Mouse (Mus musculus): ENCODE results near the gene 1700013F07Rik. TPM values are rescaled to one million over a fixed set of nuclear protein-coding genes. Genes with fewer than 3 reads are reported as not detected.
"Not testable (repeated sequence)": the region's sequence is repeated elsewhere in the genome, so short reads cannot be mapped to it uniquely, and the experiment has no call there.

The 1700013F07Rik gene
- polyA plus RNA-seq, 2 experiments = not detected

DNA sequence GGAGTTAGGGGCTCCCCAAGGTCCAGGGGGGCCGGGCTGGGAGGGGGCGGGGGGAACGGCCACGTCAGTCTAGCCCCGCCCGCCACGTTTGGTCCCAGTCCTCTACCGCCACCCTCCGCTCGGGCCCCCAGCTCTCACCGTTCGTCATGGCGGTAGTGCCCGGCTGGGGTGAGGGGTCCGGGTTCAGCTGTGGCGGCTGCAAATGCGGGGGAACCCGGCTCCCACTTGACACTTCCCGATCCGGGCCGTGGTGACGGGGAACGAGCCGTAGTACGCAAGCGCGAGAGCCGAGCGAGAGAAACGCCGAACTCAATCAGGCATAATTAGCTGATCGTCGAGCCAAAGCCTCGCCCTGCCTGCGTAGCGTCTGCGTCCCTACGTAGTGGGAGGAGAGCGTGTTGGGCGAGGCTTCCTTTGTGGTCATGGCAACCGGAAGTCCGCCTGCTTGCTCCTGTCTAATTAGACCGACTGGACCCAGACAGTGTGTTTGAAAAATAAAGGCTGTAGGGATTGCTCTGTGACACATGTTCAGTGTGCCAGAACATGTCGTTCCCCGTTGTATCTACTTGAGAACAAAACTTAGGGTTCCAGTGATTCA lies 28.3 kb downstream of the 1700013F07Rik start, which contains the start of gene Tmem167b:
Tmem167b (minus strand) TSS at position 334 of the 598 bp plus-strand sequence.
- TF ChIP-seq CTCF (IDR thresholded peaks at IDR 0.05; ENCODE audit: low read depth) (no peak; the same call in 1 of the 2 replicates), EP300 (IDR thresholded peaks at IDR 0.05; ENCODE audit: low read depth) (no peak)
- peaks cover 23 to 24% of the 10 kb centered on the region in 2 experiments for H3K4me1 ChIP-seq (replicated peaks; ENCODE audit: control insufficient read depth in 2 of 2, insufficient read depth in 2 of 2, low read length in 1 of 2)

DNA sequence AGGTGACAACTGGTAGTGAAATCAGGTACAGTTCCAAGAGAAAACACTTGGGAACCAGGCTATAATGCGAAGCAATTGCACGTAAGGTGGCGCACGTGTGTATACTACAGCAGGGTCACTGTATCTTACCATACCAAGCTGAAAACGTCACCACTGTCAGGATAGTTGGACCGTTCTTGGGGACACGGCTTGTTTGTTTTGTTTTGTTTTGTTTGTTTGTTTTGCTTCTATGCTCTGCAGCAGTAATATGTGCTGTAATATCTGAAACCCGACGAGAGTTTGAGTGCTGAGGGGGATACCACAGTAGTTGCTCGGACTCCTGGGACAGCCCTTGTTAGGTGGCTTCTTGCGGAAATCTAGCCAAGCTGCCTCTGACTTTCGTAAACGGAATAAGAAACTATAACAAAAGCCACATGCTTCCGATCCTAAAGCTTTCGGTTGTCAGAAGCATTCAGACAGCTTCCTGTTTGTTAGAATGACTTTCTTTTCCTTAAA lies 28.9 kb downstream of the 1700013F07Rik start:
- H3K27ac ChIP-seq = peak overlapping the region; percentile 96
- H3K36me3 ChIP-seq (replicated peaks; ENCODE audit: control insufficient read depth, insufficient read depth, low read depth) = peaks cover 7% of the 10 kb centered on the region
- no peaks in the 10 kb centered on the region for H3K9me3 ChIP-seq (ENCODE audit: control insufficient read depth, low read length)
- TF ChIP-seq EP300 (IDR thresholded peaks at IDR 0.05; ENCODE audit: low read depth) = no peak
- TF ChIP-seq CTCF (IDR thresholded peaks at IDR 0.05; ENCODE audit: low read depth) = peak; percentile 24; the same call in 1 of the 2 replicates
- H3K4me2 ChIP-seq (ENCODE audit: low read depth) = peak overlapping the region; percentile 99
- WGBS (ENCODE audit: insufficient replicate concordance) = under 1% methylated on average over 15 of the region's 15 CpGs
- peak; percentile 66 for ATAC-seq (ENCODE audit: insufficient read depth)
- peak overlapping the region; percentile 59 to 97 for H3K4me3 ChIP-seq (ENCODE audit: insufficient read depth in 1 of 2, low read depth in 2 of 2, low read length in 2 of 2)
- peak in 1 of 3 experiments; percentile 49 for DNase-seq (ENCODE audit: low read depth in 3 of 3, low spot score in 3 of 3)
- peak overlapping the region; percentile 72 for H3K9ac ChIP-seq (replicated peaks)
- no peaks in the 10 kb centered on the region for H3K27me3 ChIP-seq (ENCODE audit: control insufficient read depth, insufficient read depth, low read length)
- H3K4me1 ChIP-seq (replicated peaks; ENCODE audit: control insufficient read depth in 2 of 2, insufficient read depth in 2 of 2, low read length in 1 of 2) = peaks cover 22 to 23% of the 10 kb centered on the region in 2 experiments

More for the DNA sequence above, 28.3 kb downstream of the 1700013F07Rik start, which contains the start of gene Tmem167b:
- peaks cover 9% of the 10 kb centered on the region for H3K36me3 ChIP-seq (replicated peaks; ENCODE audit: control insufficient read depth, insufficient read depth, low read depth)
- H3K4me3 ChIP-seq (ENCODE audit: insufficient read depth in 1 of 2, low read depth in 2 of 2, low read length in 2 of 2) = peak within 1 kb of the TSS; percentile 92 to 97
- peak within 1 kb of the TSS; percentile 99 for H3K4me2 ChIP-seq (ENCODE audit: low read depth)
- WGBS (ENCODE audit: insufficient replicate concordance) = under 1% methylated on average over 40 of the region's 45 CpGs
- DNase-seq (ENCODE audit: low read depth in 3 of 3, low spot score in 3 of 3) (peak; percentile 98), ATAC-seq (ENCODE audit: insufficient read depth) (peak; percentile 96)
- no peaks in the 10 kb centered on the region for H3K27me3 ChIP-seq (ENCODE audit: control insufficient read depth, insufficient read depth, low read length)
- peak within 1 kb of the TSS; percentile 97 for H3K9ac ChIP-seq (replicated peaks)
- peak within 1 kb of the TSS; percentile 96 for H3K27ac ChIP-seq
- no peaks in the 10 kb centered on the region for H3K9me3 ChIP-seq (ENCODE audit: control insufficient read depth, low read length)

DNA sequence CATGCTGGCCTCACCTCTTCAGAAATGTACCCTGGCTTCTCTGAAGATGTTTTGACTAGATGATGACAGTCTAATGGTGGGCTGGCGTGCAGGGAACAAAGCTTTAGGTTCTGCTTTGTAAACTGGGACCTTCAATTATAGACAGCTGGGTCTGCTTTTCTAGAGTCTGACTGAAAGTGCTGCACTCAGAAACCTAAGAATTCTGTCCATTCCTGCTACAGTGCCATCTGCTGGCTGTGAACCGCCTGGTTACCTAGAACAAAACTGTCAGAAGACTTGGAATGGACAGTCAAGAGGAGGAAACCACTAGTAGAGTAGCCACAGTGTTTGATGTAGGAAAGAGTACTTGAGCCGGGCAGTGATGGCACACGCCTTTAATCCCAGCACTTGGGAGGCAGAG lies 29.4 kb downstream of the 1700013F07Rik start:
- 0% methylated on average over 4 of the region's 4 CpGs for WGBS (ENCODE audit: insufficient replicate concordance)
- no peak for ATAC-seq (ENCODE audit: insufficient read depth)

GRCm38 (mm10) chr3:108567990-108568877 lies 34.3 kb downstream of the 1700013F07Rik start:
- no peak for DNase-seq (ENCODE audit: low read depth in 3 of 3, low spot score in 3 of 3)

More for the DNA sequence above, 29.4 kb downstream of the 1700013F07Rik start:
- peak overlapping the region; percentile 99 for H3K4me2 ChIP-seq (ENCODE audit: low read depth)
- peak; percentile 72 to 85 (median 74) for DNase-seq (ENCODE audit: low read depth in 3 of 3, low spot score in 3 of 3)
- TF ChIP-seq CTCF (IDR thresholded peaks at IDR 0.05; ENCODE audit: low read depth) (peak; percentile 85), EP300 (IDR thresholded peaks at IDR 0.05; ENCODE audit: low read depth) (no peak)
- H3K4me1 ChIP-seq (replicated peaks; ENCODE audit: control insufficient read depth in 2 of 2, insufficient read depth in 2 of 2, low read length in 1 of 2) = peaks cover 17 to 18% of the 10 kb centered on the region in 2 experiments
- H3K4me3 ChIP-seq (ENCODE audit: insufficient read depth in 1 of 2, low read depth in 2 of 2, low read length in 2 of 2) = peak overlapping the region; percentile 59 to 97
- H3K27me3 ChIP-seq (ENCODE audit: control insufficient read depth, insufficient read depth, low read length) = no peaks in the 10 kb centered on the region
- H3K27ac ChIP-seq = peak overlapping the region; percentile 96
- no peaks in the 10 kb centered on the region for H3K9me3 ChIP-seq (ENCODE audit: control insufficient read depth, low read length)
- H3K36me3 ChIP-seq (replicated peaks; ENCODE audit: control insufficient read depth, insufficient read depth, low read depth) = peaks cover 5% of the 10 kb centered on the region
- H3K9ac ChIP-seq (replicated peaks) = peak overlapping the region; percentile 72

GRCm38 (mm10) chr3:108569636-108570035 lies 35.7 kb downstream of the 1700013F07Rik start:
- WGBS (ENCODE audit: insufficient replicate concordance) = 32% methylated on average over 2 of the region's 3 CpGs
- H3K27me3 ChIP-seq (ENCODE audit: control insufficient read depth, insufficient read depth, low read length); DNase-seq (ENCODE audit: low read depth in 3 of 3, low spot score in 3 of 3); H3K9me3 ChIP-seq (ENCODE audit: control insufficient read depth, low read length); ATAC-seq (ENCODE audit: insufficient read depth); H3K4me2 ChIP-seq (ENCODE audit: low read depth); H3K9ac ChIP-seq (replicated peaks); H3K36me3 ChIP-seq (replicated peaks; ENCODE audit: control insufficient read depth, insufficient read depth, low read depth); H3K4me3 ChIP-seq (ENCODE audit: insufficient read depth in 1 of 2, low read depth in 2 of 2, low read length in 2 of 2); H3K27ac ChIP-seq: not testable (repeated sequence)
- H3K4me1 ChIP-seq (replicated peaks; ENCODE audit: control insufficient read depth in 2 of 2, insufficient read depth in 2 of 2, low read length in 1 of 2) = peaks cover 11 to 12% of the 10 kb centered on the region in 2 experiments

More at GRCm38 (mm10) chr3:108567990-108568877, 34.3 kb downstream of the 1700013F07Rik start:
- no peak for ATAC-seq (ENCODE audit: insufficient read depth)
- Histone ChIP-seq H3K4me1 (replicated peaks; ENCODE audit: control insufficient read depth in 2 of 2, insufficient read depth in 2 of 2, low read length in 1 of 2) (peaks cover 8 to 10% of the 10 kb centered on the region in 2 experiments), H3K9me3 (ENCODE audit: control insufficient read depth, low read length) (no peaks in the 10 kb centered on the region), H3K27ac (no peak overlapping the region), H3K4me2 (ENCODE audit: low read depth) (no peak overlapping the region), H3K27me3 (ENCODE audit: control insufficient read depth, insufficient read depth, low read length) (no peaks in the 10 kb centered on the region; the same call in 1 of the 2 replicates), H3K9ac (replicated peaks) (no peak overlapping the region), H3K4me3 (ENCODE audit: insufficient read depth in 1 of 2, low read depth in 2 of 2, low read length in 2 of 2) (no peak overlapping the region), H3K36me3 (replicated peaks; ENCODE audit: control insufficient read depth, insufficient read depth, low read depth) (no peaks in the 10 kb centered on the region)
- WGBS (ENCODE audit: insufficient replicate concordance) = 54% methylated on average over 15 of the region's 15 CpGs
- no peak for TF ChIP-seq CTCF (IDR thresholded peaks at IDR 0.05; ENCODE audit: low read depth)
- TF ChIP-seq EP300 (IDR thresholded peaks at IDR 0.05; ENCODE audit: low read depth) = no peak

All from liver, embryonic 14.5 days (tissue).